Mouse (Mus musculus) liver, embryonic 13.5 days (tissue): ENCODE results near the gene Fbxl13. TPM values are rescaled to one million over a fixed set of nuclear protein-coding genes. Genes with fewer than 3 reads are reported as not detected.
A peak's percentile ranks its signal among the peaks of the same experiment; 100 is the strongest.
"Not testable (repeated sequence)": the region's sequence is repeated elsewhere in the genome, so short reads cannot be mapped to it uniquely, and the experiment has no call there.

Experiments used
- ATAC-seq: fragments of 200-750 bp; cut with Nextera tagmentation; 2 replicates; pipeline ENCODE4 v1.8.0; 2017; ENCODE audit warnings: low read depth, mild to moderate bottlenecking, moderate number of reproducible peaks, moderate library complexity
- DNase-seq: peaks from one replicate; pipeline ENCODE4 v3.0.0; 2022
- H3K27ac ChIP-seq: fragments of 300-500 bp; sonication (generic); 2 replicates; pipeline ENCODE4 v1.5.1; 2015; ENCODE audit warnings: moderate library complexity, mild to moderate bottlenecking, inconsistent platforms
- H3K27me3 ChIP-seq: fragments of 300-500 bp; sonication (generic); 2 replicates; pipeline ENCODE4 v1.6.1; 2015; ENCODE audit warnings: mild to moderate bottlenecking, inconsistent platforms
- H3K36me3 ChIP-seq: fragments of 300-500 bp; sonication (generic); 2 replicates; pipeline ENCODE4 v1.6.1; 2015; ENCODE audit warnings: mild to moderate bottlenecking, inconsistent platforms
- H3K4me1 ChIP-seq: fragments of 300-500 bp; sonication (generic); replicated peaks from 2 replicates; pipeline ENCODE4 v1.6.1; 2015; ENCODE audit warnings: inconsistent platforms
- H3K4me2 ChIP-seq: fragments of 300-500 bp; sonication (generic); 2 replicates; pipeline ENCODE4 v1.6.1; 2015; ENCODE audit warnings: inconsistent platforms, mild to moderate bottlenecking, moderate library complexity
- H3K4me3 ChIP-seq: fragments of 300-500 bp; sonication (generic); replicated peaks from 2 replicates; pipeline ENCODE4 v1.5.1; 2015; ENCODE audit warnings: mild to moderate bottlenecking, inconsistent platforms
- H3K9ac ChIP-seq: fragments of 300-500 bp; sonication (generic); 2 replicates; pipeline ENCODE4 v1.6.1; 2015; ENCODE audit warnings: mild to moderate bottlenecking, inconsistent platforms
- H3K9me3 ChIP-seq: fragments of 300-500 bp; sonication (generic); replicated peaks from 2 replicates; pipeline ENCODE4 v1.6.1; 2016; ENCODE audit warnings: inconsistent platforms
- WGBS: fragments of 180-500 bp; shearing (Covaris S2); methylation state at CpG from one replicate; pipeline ENCODE4 v1.1.7; 2015; ENCODE audit not compliant: insufficient replicate concordance; 5-methylcytosine and 5-hydroxymethylcytosine counted together
- polyA plus RNA-seq: library from polyadenylated mRNA; unstranded; fragments of >200 nt; fragmentation: Nextera tagmentation; extraction: Ambion mirVana; gene quantifications from 2 replicates; pipeline ENCODE4 v1.2.1, GENCODE M21; 2015

The Fbxl13 gene
- polyA plus RNA-seq, 1 experiment from 2014 or later = 0.13 TPM

- no peak overlapping the region for H3K9ac ChIP-seq
- no peak overlapping the region for H3K27ac ChIP-seq
- H3K36me3 ChIP-seq = peaks cover 52% of the 10 kb centered on the region
- 77% methylated on average over 7 of the region's 7 CpGs for WGBS
- no peaks in the 10 kb centered on the region for H3K9me3 ChIP-seq
- no peak overlapping the region for H3K4me2 ChIP-seq
- peaks cover under 1% of the 10 kb centered on the region; the same call in 1 of the 2 replicates for H3K4me1 ChIP-seq
- DNase-seq = no peak
- H3K4me3 ChIP-seq = no peak overlapping the region
- ATAC-seq = no peak
- H3K27me3 ChIP-seq = no peaks in the 10 kb centered on the region
Observed at GRCm38 (mm10) chr5:21651885-21652612, 6.6 kb upstream of the Fbxl13 start.

GRCm38 (mm10) chr5:21650736-21651135 is 5.3 kb upstream of the Fbxl13 start:
- DNase-seq (no peak), ATAC-seq (no peak)
- no peaks in the 10 kb centered on the region for H3K9me3 ChIP-seq
- H3K27me3 ChIP-seq = no peaks in the 10 kb centered on the region
- H3K9ac ChIP-seq = no peak overlapping the region
- peaks cover 48% of the 10 kb centered on the region for H3K36me3 ChIP-seq
- 64% methylated on average over 2 of the region's 2 CpGs for WGBS
- no peak overlapping the region for H3K27ac ChIP-seq
- H3K4me2 ChIP-seq = no peak overlapping the region
- H3K4me3 ChIP-seq = no peak overlapping the region
- peaks cover 13% of the 10 kb centered on the region for H3K4me1 ChIP-seq

- Histone ChIP-seq H3K27me3 (peaks cover 19% of the 10 kb centered on the region), H3K36me3 (peaks cover 26% of the 10 kb centered on the region), H3K4me2 (peak overlapping the region; percentile 91), H3K9me3 (no peaks in the 10 kb centered on the region), H3K9ac (peak overlapping the region; percentile 83), H3K4me3 (peak overlapping the region; percentile 80), H3K4me1 (peaks cover 31% of the 10 kb centered on the region), H3K27ac (peak overlapping the region; percentile 83)
- ATAC-seq = no peak
- 0% methylated on average over 25 of the region's 25 CpGs for WGBS
- DNase-seq = no peak
Observed at GRCm38 (mm10) chr5:21646133-21646491, 678 bp upstream of the Fbxl13 start.

GRCm38 (mm10) chr5:21644891-21645438 is 469 bp downstream of the Fbxl13 start:
- no peaks in the 10 kb centered on the region for H3K9me3 ChIP-seq
- H3K27me3 ChIP-seq = peaks cover 19% of the 10 kb centered on the region
- H3K9ac ChIP-seq = no peak overlapping the region
- peak overlapping the region; percentile 91 for H3K4me2 ChIP-seq
- H3K4me3 ChIP-seq = peak overlapping the region; percentile 80
- WGBS = 15% methylated on average over 14 of the region's 14 CpGs
- peaks cover 15% of the 10 kb centered on the region for H3K36me3 ChIP-seq
- H3K27ac ChIP-seq = no peak overlapping the region
- ATAC-seq = no peak
- peaks cover 31% of the 10 kb centered on the region for H3K4me1 ChIP-seq
- no peak for DNase-seq

- ATAC-seq (no peak), DNase-seq (no peak)
- Histone ChIP-seq H3K9ac (no peak overlapping the region), H3K27ac (no peak overlapping the region), H3K4me2 (no peak overlapping the region), H3K9me3 (no peaks in the 10 kb centered on the region), H3K4me3 (no peak overlapping the region), H3K27me3 (peaks cover 19% of the 10 kb centered on the region), H3K4me1 (peaks cover 31% of the 10 kb centered on the region), H3K36me3 (peaks cover 2% of the 10 kb centered on the region)
- WGBS = 22% methylated on average over 1 of the region's 1 CpGs
Observed at GRCm38 (mm10) chr5:21643606-21644005, 1.8 kb downstream of the Fbxl13 start.

GRCm38 (mm10) chr5:21640961-21641360 is 4.5 kb downstream of the Fbxl13 start:
- whole genome bisulfite sequencing = 0% methylated on average over 1 of the region's 1 CpGs
- H3K4me2 ChIP-seq = no peak overlapping the region
- DNase-seq (peak; percentile 11), ATAC-seq (no peak)
- no peak overlapping the region for H3K9ac ChIP-seq
- H3K4me3 ChIP-seq = no peak overlapping the region
- peaks cover 25% of the 10 kb centered on the region for H3K27me3 ChIP-seq
- H3K27ac ChIP-seq = no peak overlapping the region
- peaks cover 19% of the 10 kb centered on the region for H3K4me1 ChIP-seq
- no peaks in the 10 kb centered on the region for H3K9me3 ChIP-seq
- no peaks in the 10 kb centered on the region for H3K36me3 ChIP-seq

GRCm38 (mm10) chr5:21625916-21626315 is 19.5 kb downstream of the Fbxl13 start:
- Histone ChIP-seq H3K9me3 (no peaks in the 10 kb centered on the region), H3K4me1 (no peaks in the 10 kb centered on the region), H3K4me2 (no peak overlapping the region), H3K9ac (no peak overlapping the region), H3K36me3 (no peaks in the 10 kb centered on the region), H3K27me3 (no peaks in the 10 kb centered on the region), H3K27ac (no peak overlapping the region), H3K4me3 (no peak overlapping the region)
- no peak for ATAC-seq
- no peak for DNase-seq

GRCm38 (mm10) chr5:21616450-21617009 is 28.9 kb downstream of the Fbxl13 start:
- WGBS = 19% methylated on average over 3 of the region's 3 CpGs
- DNase-seq = no peak
- ATAC-seq = peak; percentile 72
- Histone ChIP-seq H3K27me3 (no peaks in the 10 kb centered on the region), H3K4me1 (peaks cover 11% of the 10 kb centered on the region), H3K9me3 (no peaks in the 10 kb centered on the region), H3K4me2 (no peak overlapping the region), H3K36me3 (no peaks in the 10 kb centered on the region), H3K9ac (no peak overlapping the region), H3K27ac (no peak overlapping the region), H3K4me3 (no peak overlapping the region)

GRCm38 (mm10) chr5:21614299-21614698 is 31.1 kb downstream of the Fbxl13 start:
- not testable (repeated sequence) for H3K4me2 ChIP-seq, DNase-seq, H3K4me3 ChIP-seq, H3K36me3 ChIP-seq, H3K27me3 ChIP-seq, H3K9ac ChIP-seq, H3K9me3 ChIP-seq, H3K27ac ChIP-seq, ATAC-seq
- 86% methylated on average over 11 of the region's 11 CpGs for WGBS
- peaks cover 11% of the 10 kb centered on the region for H3K4me1 ChIP-seq

GRCm38 (mm10) chr5:21610996-21611395 is 34.4 kb downstream of the Fbxl13 start:
- ATAC-seq (no peak), DNase-seq (no peak)
- WGBS = 31% methylated on average over 3 of the region's 3 CpGs
- Histone ChIP-seq H3K4me2 (no peak overlapping the region), H3K27me3 (no peaks in the 10 kb centered on the region), H3K27ac (no peak overlapping the region), H3K9ac (no peak overlapping the region), H3K4me1 (peaks cover 2% of the 10 kb centered on the region), H3K9me3 (no peaks in the 10 kb centered on the region), H3K4me3 (no peak overlapping the region), H3K36me3 (no peaks in the 10 kb centered on the region)

GRCm38 (mm10) chr5:21608311-21609304 is 36.8 kb downstream of the Fbxl13 start:
- WGBS = 68% methylated on average over 12 of the region's 12 CpGs

More at GRCm38 (mm10) chr5:21608311-21609304, 36.8 kb downstream of the Fbxl13 start:
- DNase-seq = no peak
- H3K4me3 ChIP-seq = no peak overlapping the region
- no peak for ATAC-seq
- H3K9me3 ChIP-seq = no peaks in the 10 kb centered on the region
- no peaks in the 10 kb centered on the region for H3K4me1 ChIP-seq
- no peak overlapping the region for H3K4me2 ChIP-seq
- H3K9ac ChIP-seq = no peak overlapping the region
- no peaks in the 10 kb centered on the region for H3K27me3 ChIP-seq
- no peaks in the 10 kb centered on the region for H3K36me3 ChIP-seq
- no peak overlapping the region for H3K27ac ChIP-seq
